Mouse (Mus musculus): Measurements from ENCODE around the gene Sphk1. TPM values are rescaled to one million over a fixed set of nuclear protein-coding genes. Genes with fewer than 3 reads are reported as not detected.
"Not testable (repeated sequence)": the region's sequence is repeated elsewhere in the genome, so short reads cannot be mapped to it uniquely, and the experiment has no call there.

Sphk1 gene
- total and polyA plus RNA-seq, 2 experiments from 2014 or later: 17.9 to 29.7 TPM

DNA sequence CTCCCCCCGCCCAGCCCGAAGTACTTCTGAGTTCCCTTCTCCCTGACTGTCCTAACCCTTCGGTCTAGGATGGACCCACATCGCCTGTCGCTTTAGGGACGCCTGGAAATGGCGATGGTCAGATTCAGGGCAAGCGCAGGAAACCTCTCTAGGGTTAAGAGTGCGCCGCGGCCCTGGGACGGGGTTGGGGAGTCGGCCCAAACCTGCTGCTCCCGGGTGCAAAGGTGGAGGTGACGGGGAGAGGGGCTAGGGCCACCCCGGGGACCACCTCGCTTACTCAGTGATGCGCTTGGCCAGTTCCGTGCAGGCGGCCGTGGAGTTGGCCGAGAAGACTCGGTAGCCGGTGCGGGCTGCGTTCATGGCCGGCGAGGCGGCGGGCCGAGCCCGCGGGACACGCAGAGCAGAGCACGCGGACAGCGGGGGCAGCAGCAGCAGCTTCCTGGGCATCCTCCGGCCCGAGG is 40.9 kb upstream of the Sphk1 start:
- Histone ChIP-seq H3K27ac (peak overlapping the region; percentile 92), H3K4me1 (ENCODE audit: insufficient read depth, low read length) (peaks cover 5% of the 10 kb centered on the region; the same call in 1 of the 2 replicates), H3K36me3 (ENCODE audit: insufficient read depth, low read length) (peaks cover 13% of the 10 kb centered on the region; the same call in 1 of the 2 replicates), H3K27me3 (ENCODE audit: insufficient read depth, low read length) (no peaks in the 10 kb centered on the region), H3K4me3 (ENCODE audit: low read length) (peak overlapping the region; percentile 91), H3K4me2 (ENCODE audit: low read depth, low read length) (peak overlapping the region; percentile 62), H3K9me3 (ENCODE audit: low read length) (no peaks in the 10 kb centered on the region), H3K9ac (replicated peaks; ENCODE audit: low read length) (peak overlapping the region; percentile 86)
- DNase-seq (ENCODE audit: low spot score) (peak; percentile 21), ATAC-seq (no peak; the same call in none of the 2 replicates)
- WGBS: under 1% methylated on average over 38 of the region's 39 CpGs
- TF ChIP-seq CTCF (IDR thresholded peaks at IDR 0.05; ENCODE audit: low read depth): no peak

DNA sequence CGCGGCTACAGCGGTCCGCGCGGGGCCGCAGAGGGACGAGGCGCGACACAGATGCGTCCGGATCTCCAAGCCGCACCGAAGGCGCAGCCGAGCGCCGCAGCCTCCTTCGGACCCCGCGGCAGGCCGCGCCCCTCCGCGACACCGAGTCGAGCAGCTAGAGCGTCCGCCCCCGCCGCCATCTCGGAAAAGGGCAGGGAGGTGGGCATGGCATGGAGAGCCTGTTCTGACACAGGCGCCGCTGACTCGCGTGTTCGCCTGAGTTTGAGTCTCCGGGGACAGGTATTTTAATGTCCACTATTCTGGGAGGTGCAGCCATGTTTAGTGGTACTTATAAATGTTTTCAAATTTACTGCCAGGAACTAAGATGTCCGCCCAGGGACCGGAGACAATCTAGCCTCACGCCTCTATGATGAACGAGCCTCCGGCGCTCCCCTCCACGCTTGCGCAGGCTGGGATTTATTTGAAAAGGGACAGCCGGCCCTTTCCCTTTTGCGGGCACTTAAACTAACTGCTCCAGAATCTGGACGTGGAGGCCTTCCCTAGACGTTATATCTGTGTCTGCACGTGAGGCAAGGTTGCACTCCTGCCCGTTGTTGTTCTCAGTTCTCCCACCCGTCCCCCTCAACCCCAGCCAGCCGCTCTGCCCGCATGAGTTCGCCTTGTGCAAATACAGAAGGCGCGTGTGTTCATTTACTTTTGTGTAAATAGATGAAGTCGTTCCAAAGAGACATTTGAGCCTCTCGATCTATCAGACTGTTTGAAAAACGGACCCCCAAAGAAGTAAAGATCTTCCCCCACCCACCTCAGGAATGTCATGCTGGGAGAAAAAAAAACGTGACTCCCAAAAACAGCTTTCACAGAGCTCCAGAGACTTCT is 40.3 kb upstream of the Sphk1 start:
- Histone ChIP-seq H3K27me3 (ENCODE audit: insufficient read depth, low read length) (no peaks in the 10 kb centered on the region), H3K4me3 (ENCODE audit: low read length) (peak overlapping the region; percentile 91), H3K4me1 (ENCODE audit: insufficient read depth, low read length) (peaks cover 5% of the 10 kb centered on the region; the same call in 1 of the 2 replicates), H3K4me2 (ENCODE audit: low read depth, low read length) (peak overlapping the region; percentile 62), H3K27ac (peak overlapping the region; percentile 92), H3K9ac (replicated peaks; ENCODE audit: low read length) (peak overlapping the region; percentile 86), H3K36me3 (ENCODE audit: insufficient read depth, low read length) (peaks cover 6% of the 10 kb centered on the region; the same call in 1 of the 2 replicates), H3K9me3 (ENCODE audit: low read length) (no peaks in the 10 kb centered on the region)
- no peak for TF ChIP-seq CTCF (IDR thresholded peaks at IDR 0.05; ENCODE audit: low read depth)
- DNase-seq (ENCODE audit: low spot score): peak; percentile 96
- peak; percentile 94 for ATAC-seq
- 0% methylated on average over 62 of the region's 62 CpGs for WGBS

DNA sequence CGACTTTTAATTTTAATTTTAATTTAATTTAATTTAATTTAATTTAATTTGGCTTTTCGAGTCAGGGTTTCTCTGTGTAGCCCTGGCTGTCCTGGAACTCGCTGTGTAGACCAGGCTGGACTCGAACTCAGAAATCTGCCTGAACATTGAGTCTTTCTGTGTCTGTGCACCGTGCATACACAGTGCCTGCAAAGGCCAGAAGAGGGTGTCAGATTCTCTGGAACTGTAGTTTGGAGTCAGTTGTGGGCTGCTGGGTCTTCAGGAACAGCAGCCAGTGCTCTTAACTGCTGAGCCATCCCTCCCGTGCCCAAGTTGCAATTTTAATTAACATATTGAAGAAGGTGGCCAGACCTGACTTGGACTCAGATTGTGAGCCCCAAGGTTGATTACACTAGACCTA is 39.4 kb upstream of the Sphk1 start:
- Histone ChIP-seq H3K4me3 (ENCODE audit: low read length) (no peak overlapping the region), H3K9me3 (ENCODE audit: low read length) (no peaks in the 10 kb centered on the region), H3K36me3 (ENCODE audit: insufficient read depth, low read length) (peaks cover under 1% of the 10 kb centered on the region; the same call in 1 of the 2 replicates), H3K9ac (replicated peaks; ENCODE audit: low read length) (no peak overlapping the region), H3K27me3 (ENCODE audit: insufficient read depth, low read length) (no peaks in the 10 kb centered on the region), H3K4me2 (ENCODE audit: low read depth, low read length) (no peak overlapping the region), H3K4me1 (ENCODE audit: insufficient read depth, low read length) (peaks cover 5% of the 10 kb centered on the region; the same call in 1 of the 2 replicates), H3K27ac (no peak overlapping the region)
- WGBS: 67% methylated on average over 6 of the region's 6 CpGs
- TF ChIP-seq CTCF (IDR thresholded peaks at IDR 0.05; ENCODE audit: low read depth): 0 out of 2 replicates have a peak, but pooled peaks have one; percentile 9
- ATAC-seq (no peak), DNase-seq (ENCODE audit: low spot score) (no peak)

DNA sequence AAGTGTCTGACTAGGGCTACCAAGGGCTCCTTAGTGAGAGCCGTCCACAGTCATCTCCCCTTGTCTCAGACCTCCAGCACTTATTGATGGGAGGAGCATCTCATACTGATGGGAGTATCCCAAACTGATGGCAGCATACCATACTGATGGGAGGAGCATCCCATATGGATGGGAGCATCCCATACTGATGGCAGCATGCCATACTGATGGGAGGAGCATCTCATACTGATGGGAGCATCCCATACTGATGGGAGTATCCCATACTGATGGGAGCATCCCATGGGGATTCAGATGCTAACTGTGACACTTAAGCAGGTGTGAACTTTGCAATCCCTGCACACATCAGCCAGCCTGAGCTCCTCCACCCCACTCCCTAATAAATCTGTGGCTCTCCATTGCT is 38.2 kb upstream of the Sphk1 start:
- H3K9me3 ChIP-seq (ENCODE audit: low read length); ATAC-seq; H3K36me3 ChIP-seq (ENCODE audit: insufficient read depth, low read length); H3K4me2 ChIP-seq (ENCODE audit: low read depth, low read length); H3K4me3 ChIP-seq (ENCODE audit: low read length); H3K4me1 ChIP-seq (ENCODE audit: insufficient read depth, low read length); H3K27me3 ChIP-seq (ENCODE audit: insufficient read depth, low read length); H3K9ac ChIP-seq (replicated peaks; ENCODE audit: low read length); H3K27ac ChIP-seq; DNase-seq (ENCODE audit: low spot score): not testable (repeated sequence)
- WGBS: 70% methylated on average over 1 of the region's 1 CpGs

DNA sequence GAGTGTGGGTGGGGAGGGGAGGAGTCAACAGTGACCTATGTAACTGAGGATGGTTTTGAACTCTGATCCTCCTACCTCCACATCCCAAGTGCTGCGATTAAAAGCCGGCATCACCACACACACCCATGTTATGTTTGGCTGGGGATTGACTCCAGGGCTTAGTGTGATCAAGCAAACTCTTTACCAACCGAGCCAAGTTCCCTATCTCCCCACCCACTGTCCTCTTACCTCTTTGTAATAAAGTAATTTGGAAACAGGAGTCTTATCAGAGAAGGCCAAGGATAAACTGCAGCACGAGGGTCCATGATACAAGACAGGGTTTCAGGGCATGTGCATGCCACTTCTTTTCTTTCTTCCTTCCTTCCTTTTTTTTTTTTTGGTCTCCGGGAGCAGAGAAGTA is 37.5 kb upstream of the Sphk1 start:
- no peak for TF ChIP-seq CTCF (IDR thresholded peaks at IDR 0.05; ENCODE audit: low read depth)
- Histone ChIP-seq H3K4me3 (ENCODE audit: low read length) (no peak overlapping the region), H3K9ac (replicated peaks; ENCODE audit: low read length) (no peak overlapping the region), H3K36me3 (ENCODE audit: insufficient read depth, low read length) (no peaks in the 10 kb centered on the region), H3K4me1 (ENCODE audit: insufficient read depth, low read length) (peaks cover 5% of the 10 kb centered on the region; the same call in 1 of the 2 replicates), H3K27me3 (ENCODE audit: insufficient read depth, low read length) (no peaks in the 10 kb centered on the region), H3K9me3 (ENCODE audit: low read length) (no peaks in the 10 kb centered on the region), H3K4me2 (ENCODE audit: low read depth, low read length) (no peak overlapping the region), H3K27ac (no peak overlapping the region)
- 81% methylated on average over 5 of the region's 5 CpGs for WGBS
- DNase-seq (ENCODE audit: low spot score) (no peak), ATAC-seq (no peak)

DNA sequence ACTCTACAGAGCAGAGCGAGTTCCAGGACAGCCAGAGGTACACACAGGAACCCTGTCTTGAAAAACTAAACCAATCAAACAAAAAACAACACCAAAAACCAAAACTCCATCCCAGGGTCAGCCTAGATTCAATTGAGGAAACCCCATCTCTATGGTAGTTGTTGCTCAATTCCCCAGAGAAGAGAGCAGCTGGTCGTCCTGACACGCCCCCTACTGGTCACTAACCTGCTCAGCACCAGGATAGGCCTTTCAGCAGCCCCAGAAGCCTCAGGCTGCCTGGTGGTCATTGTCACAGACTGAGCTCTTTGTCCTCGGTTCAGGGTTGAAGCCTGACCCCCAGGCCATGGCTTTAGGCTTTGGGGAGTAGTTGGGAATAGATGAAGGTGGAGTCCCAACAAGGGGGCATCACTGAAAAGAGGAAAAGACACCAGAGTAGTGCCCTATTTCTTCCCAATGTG is 36.9 kb upstream of the Sphk1 start, which contains the start of gene Prpsap1:
Gene Prpsap1 (minus strand): TSS at position 408 of the 458 bp plus-strand sequence.
- Histone ChIP-seq H3K27ac (0 out of 2 replicates have a peak within 1 kb of the TSS, but pooled peaks have one; percentile 32), H3K36me3 (ENCODE audit: insufficient read depth, low read length) (no peaks in the 10 kb centered on the region), H3K9ac (replicated peaks; ENCODE audit: low read length) (no peak within 1 kb of the TSS), H3K4me3 (ENCODE audit: low read length) (no peak within 1 kb of the TSS), H3K9me3 (ENCODE audit: low read length) (no peaks in the 10 kb centered on the region), H3K27me3 (ENCODE audit: insufficient read depth, low read length) (no peaks in the 10 kb centered on the region), H3K4me2 (ENCODE audit: low read depth, low read length) (no peak within 1 kb of the TSS), H3K4me1 (ENCODE audit: insufficient read depth, low read length) (peaks cover 5% of the 10 kb centered on the region; the same call in 1 of the 2 replicates)
- ATAC-seq: no peak
- TF ChIP-seq CTCF (IDR thresholded peaks at IDR 0.05; ENCODE audit: low read depth): peak; percentile 71
- WGBS: 27% methylated on average over 4 of the region's 4 CpGs
- peak; percentile 63 for DNase-seq (ENCODE audit: low spot score)
